Mouse (Mus musculus) left cerebral cortex, postnatal 25 days (tissue): ENCODE measurements around the gene Olfr206. TPM values are rescaled to one million over a fixed set of nuclear protein-coding genes. Genes with fewer than 3 reads are reported as not detected.
A peak's percentile ranks its signal among the peaks of the same experiment; 100 is the strongest.
"Not testable (repeated sequence)": the region's sequence is repeated elsewhere in the genome, so short reads cannot be mapped to it uniquely, and the experiment has no call there.

ENCODE experiments used
- DNase-seq, 2 experiments: peaks; one replicate each; pipeline ENCODE4 v3.0.0; 2022; ENCODE audit warnings: low spot score in 2 of 2, mixed read lengths in 1 of 2
- intact Hi-C: fragments of 180-260 bp; cut with DNase I; formaldehyde crosslinking; loops from one replicate; pipeline ENCODE4 v1.15.1; 2025
- total RNA-seq, 2 experiments: library from RNA; stranded (reverse); gene quantifications; 2 replicates each; pipeline ENCODE4 v1.2.3; 2021

Gene Olfr206
- not detected for total RNA-seq

DNA sequence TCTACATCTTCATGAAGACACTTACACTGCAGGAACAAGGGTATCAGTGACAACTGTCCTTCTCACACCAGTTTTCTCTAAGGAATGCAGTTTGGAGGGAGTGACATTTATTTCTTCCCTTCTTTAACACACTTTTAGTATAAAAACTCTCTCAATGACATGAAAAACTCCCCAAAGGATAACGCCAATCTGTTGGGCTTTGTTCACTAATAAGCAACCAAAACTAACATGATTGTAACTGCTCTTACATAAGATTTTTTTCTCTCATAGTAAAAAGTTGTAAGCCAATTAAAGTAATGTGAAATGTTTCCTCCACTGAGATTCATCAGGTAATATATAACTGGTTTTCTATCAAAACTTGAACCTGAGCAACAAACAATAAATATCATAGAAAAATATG lies at the start of gene Olfr206:
Gene Olfr206 (minus strand): TSS at position 101 of the 400 bp plus-strand sequence.
- intact Hi-C loops: no loop called here
- DNase-seq: no peak

DNA sequence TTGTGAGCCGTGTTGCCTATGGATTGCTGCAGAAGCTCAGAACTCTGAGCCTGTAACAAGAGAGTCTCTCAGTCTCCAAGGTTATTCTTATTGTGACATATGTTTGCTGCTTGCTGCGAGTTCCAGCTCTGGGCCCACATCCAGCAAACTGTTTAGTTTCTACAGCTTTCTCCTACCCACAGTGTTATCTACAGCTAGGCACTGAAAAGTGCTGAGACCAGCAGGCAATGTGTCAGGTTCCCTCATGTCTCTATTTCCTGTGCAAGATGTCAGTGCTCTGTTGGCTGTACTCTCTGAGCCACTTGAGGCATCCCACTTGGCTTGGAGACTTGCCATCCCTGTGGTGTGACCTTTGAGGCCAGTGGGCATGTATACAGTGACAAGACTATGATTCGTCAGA lies 44.3 kb upstream of the Olfr206 start:
- peak; percentile 59 to 93 for DNase-seq
- intact Hi-C loops: no loop called here

DNA sequence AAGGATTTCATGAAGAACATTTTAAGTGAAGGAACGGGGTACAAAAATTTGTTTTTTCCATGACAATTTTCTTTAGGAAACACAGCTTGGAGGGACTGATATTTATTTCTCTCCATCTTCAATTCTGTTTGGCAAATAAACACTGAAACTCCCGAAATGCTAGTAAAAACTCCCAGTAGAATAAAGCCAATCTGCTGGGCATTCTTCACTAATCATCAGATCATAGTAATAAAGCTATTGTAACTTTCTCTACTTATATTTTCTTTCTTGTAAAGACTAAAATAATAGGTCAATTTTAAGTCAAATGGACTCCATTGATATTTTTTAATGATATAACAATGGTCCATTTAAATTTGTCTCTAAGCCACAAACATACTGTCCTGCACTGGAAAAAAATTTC lies 14.8 kb upstream of the Olfr206 start, which contains the start of gene Olfr209:
Gene Olfr209 (minus strand): TSS at position 101 of the 400 bp plus-strand sequence.
- intact Hi-C loops: no loop called here
- DNase-seq: no peak

DNA sequence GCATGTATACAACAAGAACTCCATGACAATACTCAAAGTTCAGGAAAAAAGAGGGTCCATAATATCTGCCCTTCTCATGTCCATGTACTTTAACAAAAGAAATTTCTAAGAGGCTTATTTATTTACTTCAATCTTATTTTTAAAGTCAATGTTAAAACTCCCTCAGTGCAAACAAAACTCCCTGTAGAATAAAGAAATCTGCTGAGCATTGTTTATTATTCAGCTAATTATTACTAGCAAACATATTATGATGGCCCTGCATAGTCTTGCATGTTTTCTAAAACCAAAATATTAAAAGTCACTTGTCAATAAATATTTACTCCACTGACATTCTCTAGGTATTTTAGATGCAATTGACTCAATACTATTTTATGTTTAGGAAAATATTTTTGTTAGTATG lies 18.0 kb downstream of the Olfr206 start, which contains the start of gene Olfr205:
Gene Olfr205 (minus strand): TSS at position 101 of the 400 bp plus-strand sequence.
- DNase-seq: no peak
- intact Hi-C loops: no loop called here

DNA sequence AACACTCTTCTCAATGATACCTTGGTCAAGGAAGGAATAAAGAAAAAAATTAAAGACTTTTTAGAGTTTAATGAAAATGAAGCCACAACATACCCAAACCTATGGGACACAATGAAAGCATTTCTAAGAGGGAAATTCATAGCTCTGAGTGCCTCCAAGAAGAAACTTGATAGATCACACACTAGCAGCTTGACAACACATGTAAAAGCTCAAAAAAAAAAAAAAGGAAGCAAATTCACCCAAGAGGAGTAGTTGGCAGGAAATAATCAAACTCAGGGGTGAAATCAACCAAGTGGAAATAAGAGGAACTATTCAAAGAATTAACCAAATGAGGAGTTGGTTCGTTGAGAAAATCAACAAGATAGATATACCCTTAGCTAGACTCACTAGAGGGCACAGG lies 25.8 kb downstream of the Olfr206 start:
- intact Hi-C loops, DNase-seq: not testable (repeated sequence)

DNA sequence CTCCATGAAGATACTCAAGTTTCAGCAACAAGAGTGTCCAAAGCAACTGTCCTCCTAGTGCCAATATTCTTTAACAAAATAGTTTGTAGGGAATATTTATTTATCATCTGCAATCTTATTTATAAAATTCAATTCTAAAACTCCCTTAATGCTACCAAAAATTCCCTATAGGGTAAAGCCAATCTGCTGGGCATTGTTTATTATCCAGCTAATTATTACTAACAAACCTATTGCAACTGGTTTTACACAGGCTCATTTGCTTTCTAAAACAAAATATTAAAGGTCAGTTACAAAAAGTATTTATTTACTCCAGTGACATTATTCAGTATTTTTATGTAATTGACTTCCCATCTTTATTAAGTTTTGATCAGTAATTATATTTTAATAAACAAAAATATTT lies 30.9 kb downstream of the Olfr206 start, which contains the start of gene Olfr204:
Gene Olfr204 (minus strand): TSS at position 101 of the 400 bp plus-strand sequence.
- intact Hi-C loops: no loop called here
- DNase-seq: no peak

DNA sequence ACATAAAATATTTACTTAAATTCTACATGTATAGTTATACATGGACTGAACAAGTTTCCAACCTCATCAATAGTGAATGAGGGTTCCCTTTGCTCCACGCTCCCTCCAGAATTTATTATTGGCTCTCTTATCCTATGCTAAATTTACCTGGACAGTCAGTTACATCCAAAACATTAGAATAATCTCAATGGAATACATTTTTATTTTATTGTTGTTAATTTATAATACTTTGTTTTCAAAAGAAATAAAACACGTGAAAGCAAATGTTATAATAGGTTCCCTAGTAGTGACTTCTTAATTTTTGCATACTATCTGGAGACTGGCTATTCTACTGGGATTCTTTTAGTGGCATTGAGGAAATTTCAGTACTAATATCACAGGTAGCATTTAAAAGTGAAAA lies 50.5 kb downstream of the Olfr206 start, which contains the start of gene Olfr203:
Gene Olfr203 (plus strand): TSS at position 301 of the 400 bp plus-strand sequence.
- DNase-seq: no peak
- intact Hi-C loops: no loop called here

Other genes with a start within 250 kb of the Olfr206 start
- not detected for gene Olfr193, start 237.4 kb downstream of the Olfr206 start, total RNA-seq
- not detected for gene Olfr194, start 228.2 kb downstream of the Olfr206 start, total RNA-seq
- gene Olfr195, start 202.2 kb downstream of the Olfr206 start, total RNA-seq: not detected
- gene Olfr196, start 178.8 kb downstream of the Olfr206 start, total RNA-seq: not detected
- not detected for gene Olfr198, start 145.7 kb downstream of the Olfr206 start, total RNA-seq
- gene Olfr199, start 129.5 kb downstream of the Olfr206 start, total RNA-seq: not detected
- not detected for gene Olfr201, start 76.6 kb downstream of the Olfr206 start, total RNA-seq
- gene Olfr202, start 62.5 kb downstream of the Olfr206 start, total RNA-seq: not detected
- not detected for gene Olfr203, start 50.4 kb downstream of the Olfr206 start, total RNA-seq
- not detected for gene Olfr204, start 31.0 kb downstream of the Olfr206 start, total RNA-seq
- gene Olfr205, start 18.1 kb downstream of the Olfr206 start, total RNA-seq: not detected
- not detected for gene Olfr209, start 14.7 kb upstream of the Olfr206 start, total RNA-seq
- under 1 TPM; 0.07 to 0.09 TPM for gene Gabrr3, start 58.1 kb upstream of the Olfr206 start, total RNA-seq
- 10 to 100 TPM; 12.7 to 13.2 TPM for gene Riox2, start 122.5 kb upstream of the Olfr206 start, total RNA-seq